Mouse (Mus musculus) neutrophil, adult 5-6 weeks (primary cell): Measurements from ENCODE around the gene Nqo1. TPM values are rescaled to one million over a fixed set of nuclear protein-coding genes. Genes with fewer than 3 reads are reported as not detected.

ENCODE experiments used
- ATAC-seq: fragments of 151-379, 151-347 bp; 2 replicates; pipeline ENCODE4 v1.8.0; 2017; ENCODE audit warnings: mild to moderate bottlenecking, moderate TSS enrichment; ENCODE audit not compliant: insufficient number of reproducible peaks, poor library complexity, low FRiP score, severe bottlenecking; ENCODE audit errors: extremely low read depth
- total RNA-seq: library from RNA; stranded (forward); fragments of 200-1000 nt; gene quantifications from 2 replicates; pipeline ENCODE4 v1.2.3, GENCODE M21; 2017

Gene Nqo1
- total RNA-seq, 1 experiment from 2014 or later, result 0.58 TPM

- ATAC-seq, result no peak
Measured at GRCm38 (mm10) chr8:107413881-107414280, 10.9 kb upstream of the Nqo1 start.

- ATAC-seq, result no peak
Measured at GRCm38 (mm10) chr8:107412552-107412951, 9.5 kb upstream of the Nqo1 start.

GRCm38 (mm10) chr8:107411391-107411790 is 8.4 kb upstream of the Nqo1 start:
- no peak for ATAC-seq

GRCm38 (mm10) chr8:107405935-107406334 is 2.9 kb upstream of the Nqo1 start:
- no peak for ATAC-seq

GRCm38 (mm10) chr8:107404057-107404456 is 1.1 kb upstream of the Nqo1 start:
- ATAC-seq, result no peak

- ATAC-seq, result no peak
Measured at GRCm38 (mm10) chr8:107401866-107402265, 1.1 kb downstream of the Nqo1 start.

GRCm38 (mm10) chr8:107399495-107399894 is 3.5 kb downstream of the Nqo1 start:
- ATAC-seq, result no peak

GRCm38 (mm10) chr8:107397665-107398064 is 5.3 kb downstream of the Nqo1 start:
- no peak for ATAC-seq

GRCm38 (mm10) chr8:107396106-107396670 is 6.8 kb downstream of the Nqo1 start:
- no peak for ATAC-seq

- no peak for ATAC-seq
Measured at GRCm38 (mm10) chr8:107395397-107395796, 7.6 kb downstream of the Nqo1 start.

GRCm38 (mm10) chr8:107391136-107391516 is 11.9 kb downstream of the Nqo1 start:
- ATAC-seq, result no peak

- no peak for ATAC-seq
Measured at GRCm38 (mm10) chr8:107390476-107391135, 12.4 kb downstream of the Nqo1 start.

GRCm38 (mm10) chr8:107389557-107389956 is 13.4 kb downstream of the Nqo1 start:
- no peak for ATAC-seq

GRCm38 (mm10) chr8:107387861-107388260 is 15.1 kb downstream of the Nqo1 start:
- ATAC-seq, result no peak

- ATAC-seq, result no peak
Measured at GRCm38 (mm10) chr8:107386642-107387041, 16.4 kb downstream of the Nqo1 start.

- ATAC-seq, result no peak
Measured at GRCm38 (mm10) chr8:107386171-107386570, 16.8 kb downstream of the Nqo1 start.

GRCm38 (mm10) chr8:107385063-107385462 is 17.9 kb downstream of the Nqo1 start:
- ATAC-seq, result no peak

GRCm38 (mm10) chr8:107384651-107385050 is 18.4 kb downstream of the Nqo1 start:
- no peak for ATAC-seq

- ATAC-seq, result no peak
Measured at GRCm38 (mm10) chr8:107382898-107383297, 20.1 kb downstream of the Nqo1 start.

- no peak for ATAC-seq
Measured at GRCm38 (mm10) chr8:107381666-107382065, 21.3 kb downstream of the Nqo1 start.

- no peak for ATAC-seq
Measured at GRCm38 (mm10) chr8:107380734-107381133, 22.3 kb downstream of the Nqo1 start.
